Comparison of ENCODE assay signal across 12 mouse cellular contexts in genomic region chr2:42331964-42332363, GRCm38 (mm10).
"Had no signal": no experiment of that assay in that cellular context is flagged by ENCODE, and none has a peak within 500 bp of the region (broad histone marks: within the 10 kb centered on the region; RNA-seq: fewer than 3 reads in every experiment).

No protein-coding gene starts in this region.

- DNase-seq: retina, postnatal 1 day; right cerebral cortex, adult 18-20 months; right cerebral cortex, postnatal 14 days; right cerebral cortex, postnatal 25 days; right cerebral cortex, postnatal 4 days; spleen, adult 18-20 months; thymus, adult 18-20 months; thymus, adult 2 months; thymus, postnatal 14 days; thymus, postnatal 25 days; thymus, postnatal 36 days; thymus, postnatal 4 days had no signal
